Mouse (Mus musculus): ENCODE measurements at regions not wholly inside any gene's neighbourhood (a gene's known extent, or its start where the extent isn't known, plus 50 kb on each side); places are given as distances from the start of the nearest gene placed in this dataset.

DNA sequence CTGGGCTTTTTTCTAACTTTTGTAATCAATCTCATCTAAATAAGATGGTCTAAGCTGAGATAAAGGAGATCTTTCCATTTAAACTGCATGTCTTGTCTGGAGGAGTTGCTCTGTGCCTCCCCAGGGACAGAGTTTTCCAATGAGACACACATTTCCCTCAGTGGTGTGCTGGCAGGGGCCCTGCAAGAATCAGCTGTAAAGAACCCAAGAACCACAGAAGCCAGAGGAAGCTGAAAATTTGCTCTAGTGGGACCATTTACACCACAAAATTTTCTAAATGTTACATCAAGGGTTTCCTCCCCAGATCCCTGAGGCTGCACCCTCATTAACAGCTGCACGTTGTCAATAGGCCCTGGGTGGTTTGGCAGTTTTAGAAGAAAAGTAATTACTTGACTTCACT, 301.0 kb upstream of the Ttc14 start:
- H3K9ac ChIP-seq (replicated peaks; ENCODE audit: low read depth, low read length): no peak overlapping the region
- H3K4me2 ChIP-seq (ENCODE audit: low read depth, low read length): no peak overlapping the region
- H3K27me3 ChIP-seq (ENCODE audit: control insufficient read depth, insufficient read depth, low read length): no peaks in the 10 kb centered on the region
- no peaks in the 10 kb centered on the region for H3K9me3 ChIP-seq (ENCODE audit: control insufficient read depth, low read length)
- WGBS: 65% methylated on average over 1 of the region's 1 CpGs
- no peaks in the 10 kb centered on the region for H3K4me1 ChIP-seq (ENCODE audit: control insufficient read depth, insufficient read depth, low read length)
- H3K27ac ChIP-seq (ENCODE audit: low read depth, low read length): no peak overlapping the region
- ATAC-seq (ENCODE audit: low read depth): no peak
- H3K36me3 ChIP-seq (ENCODE audit: control insufficient read depth, insufficient read depth, low read length): no peaks in the 10 kb centered on the region
- no peak overlapping the region for H3K4me3 ChIP-seq (ENCODE audit: low read depth, low read length)

DNA sequence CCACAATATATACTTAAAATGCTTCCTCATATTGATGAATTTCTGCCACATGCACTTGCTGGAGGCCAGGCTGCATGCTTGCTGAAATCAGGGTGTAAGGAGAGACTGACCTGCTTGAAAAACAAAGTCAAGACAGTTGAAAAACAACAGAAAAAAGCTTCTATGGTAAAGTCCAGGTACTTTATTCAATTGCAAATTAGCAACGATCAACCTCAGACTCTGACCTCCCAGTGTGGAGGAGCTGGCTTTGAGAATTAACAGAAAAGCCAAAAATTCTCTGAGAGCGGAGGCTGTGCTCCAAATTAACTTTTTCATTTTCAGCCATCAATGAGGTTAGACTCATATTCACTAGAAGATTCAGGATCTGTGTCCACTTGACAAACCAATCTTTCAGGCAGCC, 291.4 kb upstream of the Ttc14 start:
- Histone ChIP-seq H3K27me3 (ENCODE audit: control insufficient read depth, insufficient read depth, low read length) (no peaks in the 10 kb centered on the region), H3K4me2 (ENCODE audit: low read depth, low read length) (no peak overlapping the region), H3K4me3 (ENCODE audit: low read depth, low read length) (no peak overlapping the region), H3K9ac (replicated peaks; ENCODE audit: low read depth, low read length) (no peak overlapping the region), H3K9me3 (ENCODE audit: control insufficient read depth, low read length) (no peaks in the 10 kb centered on the region), H3K36me3 (ENCODE audit: control insufficient read depth, insufficient read depth, low read length) (no peaks in the 10 kb centered on the region), H3K4me1 (ENCODE audit: control insufficient read depth, insufficient read depth, low read length) (no peaks in the 10 kb centered on the region), H3K27ac (ENCODE audit: low read depth, low read length) (no peak overlapping the region)
- no peak for ATAC-seq (ENCODE audit: low read depth)
- WGBS: 72% methylated on average over 2 of the region's 2 CpGs

DNA sequence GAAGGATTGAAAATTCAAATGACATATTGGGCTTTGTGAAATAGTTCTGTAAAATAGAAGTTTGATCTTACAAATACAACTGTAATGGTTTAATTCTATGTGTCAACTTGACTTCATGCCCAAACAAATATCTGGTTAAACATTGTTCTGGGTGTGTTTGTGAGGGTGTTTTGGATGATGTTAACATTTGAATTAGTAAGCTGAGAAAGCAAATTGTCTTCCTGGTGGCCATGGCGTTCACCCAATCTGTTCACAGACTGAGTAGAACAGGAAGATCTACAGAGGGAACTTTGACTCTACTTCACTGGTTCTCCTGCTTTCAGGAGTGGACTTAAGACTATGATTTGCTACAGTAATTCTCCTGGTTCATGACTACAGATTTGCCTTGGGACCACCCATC, 255.5 kb upstream of the Ttc14 start:
- no peak for ATAC-seq (ENCODE audit: low read depth)

DNA sequence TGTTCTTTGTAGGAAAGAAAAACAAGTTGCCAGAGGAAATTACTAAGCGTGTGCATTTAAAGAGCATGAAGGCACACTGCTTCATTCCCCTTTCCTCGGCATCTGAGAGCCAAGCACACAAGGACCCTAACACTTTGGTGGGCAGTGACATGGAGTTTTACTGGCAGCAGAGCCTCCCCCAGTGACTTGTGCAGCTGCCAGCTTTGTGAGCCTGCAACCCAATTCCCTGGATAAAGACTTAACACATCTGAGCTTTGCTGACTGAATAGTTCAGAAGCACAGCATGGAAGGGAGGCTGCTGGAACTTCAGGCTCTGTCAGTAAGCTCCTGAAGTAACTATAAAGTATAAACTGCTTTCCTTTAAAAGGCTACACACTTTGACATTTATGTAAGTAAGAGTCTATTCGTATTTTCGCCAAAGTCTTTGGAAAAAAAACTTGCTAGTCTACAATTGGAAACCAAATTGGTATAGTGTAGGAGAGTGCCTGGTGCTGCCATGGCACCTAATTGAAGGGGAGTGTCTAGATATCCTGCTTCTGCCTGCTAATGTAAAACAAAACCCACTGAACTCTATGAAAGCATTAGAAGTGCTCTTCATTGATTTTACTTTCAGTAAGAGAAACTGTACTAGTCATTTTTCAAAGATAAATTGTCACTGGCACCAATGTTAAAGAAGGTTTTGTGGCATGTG, 236.8 kb upstream of the Ttc14 start:
- 77% methylated on average over 4 of the region's 4 CpGs for WGBS
- no peak overlapping the region for H3K4me2 ChIP-seq (ENCODE audit: low read depth, low read length)
- H3K9ac ChIP-seq (replicated peaks; ENCODE audit: low read depth, low read length): no peak overlapping the region
- no peak overlapping the region for H3K27ac ChIP-seq (ENCODE audit: low read depth, low read length)
- H3K4me1 ChIP-seq (ENCODE audit: control insufficient read depth, insufficient read depth, low read length): no peaks in the 10 kb centered on the region
- no peaks in the 10 kb centered on the region for H3K27me3 ChIP-seq (ENCODE audit: control insufficient read depth, insufficient read depth, low read length)
- peak; percentile 24; the same call in 1 of the 2 replicates for ATAC-seq (ENCODE audit: low read depth)
- H3K4me3 ChIP-seq (ENCODE audit: low read depth, low read length): no peak overlapping the region
- H3K36me3 ChIP-seq (ENCODE audit: control insufficient read depth, insufficient read depth, low read length): no peaks in the 10 kb centered on the region
- H3K9me3 ChIP-seq (ENCODE audit: control insufficient read depth, low read length): no peaks in the 10 kb centered on the region

More for the DNA sequence above, 255.5 kb upstream of the Ttc14 start:
- no peaks in the 10 kb centered on the region for H3K36me3 ChIP-seq (ENCODE audit: control insufficient read depth, insufficient read depth, low read length)
- H3K9ac ChIP-seq (replicated peaks; ENCODE audit: low read depth, low read length): no peak overlapping the region
- WGBS: 86% methylated on average over 1 of the region's 1 CpGs
- no peaks in the 10 kb centered on the region for H3K27me3 ChIP-seq (ENCODE audit: control insufficient read depth, insufficient read depth, low read length)
- no peak overlapping the region for H3K4me2 ChIP-seq (ENCODE audit: low read depth, low read length)
- H3K27ac ChIP-seq (ENCODE audit: low read depth, low read length): no peak overlapping the region
- H3K4me3 ChIP-seq (ENCODE audit: low read depth, low read length): no peak overlapping the region
- H3K9me3 ChIP-seq (ENCODE audit: control insufficient read depth, low read length): no peaks in the 10 kb centered on the region
- H3K4me1 ChIP-seq (ENCODE audit: control insufficient read depth, insufficient read depth, low read length): no peaks in the 10 kb centered on the region

DNA sequence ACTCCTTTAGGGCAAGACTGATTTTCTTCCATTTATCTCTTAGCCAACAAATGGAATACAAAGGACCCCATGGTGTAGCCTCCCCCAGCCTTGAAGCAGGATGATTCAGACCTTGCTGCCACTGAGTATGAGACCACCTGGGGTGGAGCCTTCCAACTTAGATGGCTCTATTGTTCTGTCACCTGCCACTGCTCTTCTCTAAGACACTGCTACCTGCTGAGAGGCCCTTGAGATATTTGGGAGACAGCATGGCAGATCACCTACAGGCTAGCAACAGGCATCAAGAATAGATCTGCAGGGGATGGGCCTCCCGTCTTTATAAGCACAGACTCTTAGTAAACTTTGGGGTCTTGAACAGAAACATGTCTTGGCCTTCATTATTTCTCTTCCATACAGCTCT, 219.0 kb upstream of the Ttc14 start:
- H3K27me3 ChIP-seq (ENCODE audit: control insufficient read depth, insufficient read depth, low read length): no peaks in the 10 kb centered on the region
- H3K27ac ChIP-seq (ENCODE audit: low read depth, low read length): no peak overlapping the region
- H3K4me2 ChIP-seq (ENCODE audit: low read depth, low read length): no peak overlapping the region
- no peaks in the 10 kb centered on the region for H3K36me3 ChIP-seq (ENCODE audit: control insufficient read depth, insufficient read depth, low read length)
- H3K4me1 ChIP-seq (ENCODE audit: control insufficient read depth, insufficient read depth, low read length): no peaks in the 10 kb centered on the region
- H3K9ac ChIP-seq (replicated peaks; ENCODE audit: low read depth, low read length): no peak overlapping the region
- ATAC-seq (ENCODE audit: low read depth): no peak
- WGBS: 52% methylated on average over 1 of the region's 1 CpGs
- no peak overlapping the region for H3K4me3 ChIP-seq (ENCODE audit: low read depth, low read length)
- H3K9me3 ChIP-seq (ENCODE audit: control insufficient read depth, low read length): no peaks in the 10 kb centered on the region

DNA sequence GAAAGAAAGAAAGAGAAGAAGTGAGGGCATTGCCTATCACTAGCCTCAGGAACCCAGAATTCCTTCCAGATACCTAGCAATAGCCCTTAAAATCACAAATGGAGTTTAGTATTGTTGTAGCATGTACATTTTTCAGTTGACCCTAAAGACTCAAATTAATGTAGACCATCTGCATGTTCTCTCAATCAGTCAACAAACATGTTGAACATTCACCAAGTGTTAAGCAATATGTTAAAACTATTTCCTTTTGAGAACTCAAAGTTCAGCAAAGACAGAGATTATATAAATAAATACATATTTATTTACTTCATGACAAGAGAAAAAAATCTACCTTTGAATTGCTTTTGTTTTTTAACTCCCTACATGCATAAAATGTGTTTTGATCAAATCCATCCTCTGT, 185.4 kb upstream of the Ttc14 start:
- H3K36me3 ChIP-seq (ENCODE audit: control insufficient read depth, insufficient read depth, low read length): no peaks in the 10 kb centered on the region
- no peak overlapping the region for H3K4me3 ChIP-seq (ENCODE audit: low read depth, low read length)
- H3K4me1 ChIP-seq (ENCODE audit: control insufficient read depth, insufficient read depth, low read length): no peaks in the 10 kb centered on the region
- ATAC-seq (ENCODE audit: low read depth): no peak
- no peak overlapping the region for H3K9ac ChIP-seq (replicated peaks; ENCODE audit: low read depth, low read length)
- H3K9me3 ChIP-seq (ENCODE audit: control insufficient read depth, low read length): no peaks in the 10 kb centered on the region
- H3K27me3 ChIP-seq (ENCODE audit: control insufficient read depth, insufficient read depth, low read length): no peaks in the 10 kb centered on the region
- H3K4me2 ChIP-seq (ENCODE audit: low read depth, low read length): no peak overlapping the region
- H3K27ac ChIP-seq (ENCODE audit: low read depth, low read length): no peak overlapping the region

DNA sequence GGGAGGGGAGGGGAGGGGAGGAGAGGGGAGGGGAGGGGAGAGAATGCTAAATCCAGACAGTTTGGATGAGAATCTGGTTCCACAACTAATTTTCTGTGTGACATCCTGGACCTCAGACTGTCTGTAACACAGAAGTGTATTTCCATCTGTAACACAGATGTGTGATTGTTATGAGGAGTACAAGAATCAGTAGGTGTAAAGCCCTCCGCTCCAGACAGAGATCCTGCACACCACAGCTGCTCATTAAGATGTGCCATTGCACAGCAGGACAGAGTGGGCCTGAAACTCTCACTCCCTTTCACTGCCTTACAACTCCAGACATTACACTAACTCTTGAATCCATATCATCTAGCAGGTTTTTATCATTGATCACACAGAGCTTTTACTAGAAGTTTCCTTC, 182.8 kb upstream of the Ttc14 start:
- no peaks in the 10 kb centered on the region for H3K27me3 ChIP-seq (ENCODE audit: control insufficient read depth, insufficient read depth, low read length)
- no peaks in the 10 kb centered on the region for H3K4me1 ChIP-seq (ENCODE audit: control insufficient read depth, insufficient read depth, low read length)
- H3K9me3 ChIP-seq (ENCODE audit: control insufficient read depth, low read length): no peaks in the 10 kb centered on the region
- no peak overlapping the region for H3K9ac ChIP-seq (replicated peaks; ENCODE audit: low read depth, low read length)
- WGBS: 88% methylated on average over 1 of the region's 1 CpGs
- no peak for ATAC-seq (ENCODE audit: low read depth)
- H3K27ac ChIP-seq (ENCODE audit: low read depth, low read length): no peak overlapping the region
- no peak overlapping the region for H3K4me2 ChIP-seq (ENCODE audit: low read depth, low read length)
- no peaks in the 10 kb centered on the region for H3K36me3 ChIP-seq (ENCODE audit: control insufficient read depth, insufficient read depth, low read length)
- H3K4me3 ChIP-seq (ENCODE audit: low read depth, low read length): no peak overlapping the region

DNA sequence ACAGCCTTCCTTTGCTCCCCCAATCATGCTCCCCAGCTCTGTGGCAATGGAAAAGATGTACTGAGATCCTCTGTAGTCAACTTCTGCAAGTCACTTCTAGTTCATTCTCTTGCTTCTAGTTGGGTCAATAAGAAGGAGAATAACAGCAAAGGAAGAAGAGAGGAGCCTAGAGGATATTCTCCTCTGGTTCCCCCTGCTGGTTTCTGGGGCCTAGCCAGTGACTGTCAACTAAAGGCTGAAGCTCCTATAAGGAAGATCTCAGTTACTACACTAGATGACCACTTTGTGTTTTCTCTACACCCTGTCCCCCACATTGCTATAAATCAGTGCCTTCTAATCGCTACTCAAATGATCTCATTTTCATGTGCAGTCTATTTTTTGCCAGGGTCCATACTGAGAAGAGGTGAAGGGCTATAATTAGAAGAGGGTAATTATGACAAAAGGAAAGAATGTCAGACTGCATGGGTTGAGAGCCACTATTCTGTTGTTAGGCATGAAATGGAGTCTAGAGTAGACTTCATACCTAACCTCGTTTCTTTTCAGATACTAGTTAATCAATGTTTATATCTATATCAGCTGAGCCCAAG, 166.6 kb upstream of the Ttc14 start:
- ATAC-seq (ENCODE audit: low read depth): no peak
- H3K9me3 ChIP-seq (ENCODE audit: control insufficient read depth, low read length): no peaks in the 10 kb centered on the region
- H3K9ac ChIP-seq (replicated peaks; ENCODE audit: low read depth, low read length): no peak overlapping the region
- no peaks in the 10 kb centered on the region for H3K36me3 ChIP-seq (ENCODE audit: control insufficient read depth, insufficient read depth, low read length)
- no peaks in the 10 kb centered on the region for H3K27me3 ChIP-seq (ENCODE audit: control insufficient read depth, insufficient read depth, low read length)
- WGBS: 89% methylated on average over 2 of the region's 2 CpGs
- no peaks in the 10 kb centered on the region for H3K4me1 ChIP-seq (ENCODE audit: control insufficient read depth, insufficient read depth, low read length)
- no peak overlapping the region for H3K27ac ChIP-seq (ENCODE audit: low read depth, low read length)
- no peak overlapping the region for H3K4me3 ChIP-seq (ENCODE audit: low read depth, low read length)
- H3K4me2 ChIP-seq (ENCODE audit: low read depth, low read length): no peak overlapping the region

DNA sequence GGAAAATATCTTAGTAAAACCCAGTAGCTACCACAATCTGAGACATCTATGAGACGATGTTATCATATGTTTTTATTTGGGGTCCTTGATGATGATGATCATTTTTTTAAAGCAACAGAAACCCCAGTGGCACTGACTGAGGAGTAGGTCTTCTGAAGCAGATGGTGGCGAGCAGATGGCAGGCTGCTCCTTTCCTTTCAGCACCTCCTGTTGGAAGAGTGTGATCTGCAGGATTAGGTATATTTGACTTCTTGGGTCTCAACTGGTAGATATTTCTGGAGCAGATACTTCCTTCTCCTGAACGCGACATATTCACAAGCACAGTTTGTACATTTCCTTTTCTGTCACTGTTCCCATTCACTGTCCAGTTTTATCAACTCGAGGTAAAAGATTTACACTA, 141.0 kb upstream of the Ttc14 start:
- H3K4me1 ChIP-seq (ENCODE audit: control insufficient read depth, insufficient read depth, low read length): no peaks in the 10 kb centered on the region
- ATAC-seq (ENCODE audit: low read depth): no peak
- no peak overlapping the region for H3K9ac ChIP-seq (replicated peaks; ENCODE audit: low read depth, low read length)
- no peaks in the 10 kb centered on the region for H3K9me3 ChIP-seq (ENCODE audit: control insufficient read depth, low read length)
- H3K36me3 ChIP-seq (ENCODE audit: control insufficient read depth, insufficient read depth, low read length): no peaks in the 10 kb centered on the region
- H3K27me3 ChIP-seq (ENCODE audit: control insufficient read depth, insufficient read depth, low read length): no peaks in the 10 kb centered on the region
- 85% methylated on average over 5 of the region's 5 CpGs for WGBS
- no peak overlapping the region for H3K27ac ChIP-seq (ENCODE audit: low read depth, low read length)
- H3K4me2 ChIP-seq (ENCODE audit: low read depth, low read length): no peak overlapping the region
- no peak overlapping the region for H3K4me3 ChIP-seq (ENCODE audit: low read depth, low read length)

Measured in neural tube, embryonic 14.5 days (tissue).